Mouse (Mus musculus): ENCODE measurements around the gene Zranb3.

The Zranb3 gene

DNA sequence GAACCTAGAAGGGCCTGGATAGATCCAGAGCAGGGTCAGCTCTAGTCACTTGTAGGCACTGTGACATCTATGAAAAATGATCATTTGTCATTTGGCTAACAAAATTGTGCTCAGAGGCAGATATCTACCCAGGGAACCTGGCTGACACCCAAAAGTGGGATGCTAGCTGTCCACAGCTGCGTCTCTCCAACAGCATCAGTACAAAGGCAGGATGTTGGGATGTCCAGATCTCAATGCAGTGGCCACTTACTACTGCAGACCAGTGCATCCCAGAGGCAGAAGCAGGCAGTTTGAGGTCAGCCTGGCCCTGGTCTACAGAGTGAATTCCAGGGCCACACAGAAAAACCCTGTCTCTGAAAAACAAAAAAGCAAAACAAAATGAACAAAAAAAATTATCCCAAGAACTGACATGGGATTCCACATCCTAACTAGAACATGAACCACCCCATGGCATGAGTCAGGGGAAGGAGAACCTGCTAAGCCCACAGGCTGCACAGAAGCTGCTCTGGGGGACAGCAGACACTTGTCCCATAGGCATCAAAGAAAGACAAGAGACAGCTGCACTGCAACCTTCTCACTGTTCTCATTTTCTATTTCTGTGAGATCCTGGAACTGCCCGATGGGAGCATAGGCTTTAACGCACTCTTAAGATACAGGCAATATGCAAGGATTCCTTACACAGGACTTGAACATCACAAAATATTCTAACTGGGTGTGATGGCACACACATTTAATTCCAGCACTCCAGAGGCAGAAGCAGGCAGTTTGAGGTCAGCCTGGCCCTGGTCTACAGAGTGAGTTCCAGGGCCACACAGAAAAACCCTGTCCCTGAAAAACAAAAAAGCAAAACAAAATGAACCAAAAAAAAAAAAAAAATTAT is 156.9 kb downstream of the Zranb3 start:
- DNase-seq (ENCODE audit: low read depth, low spot score), result no peak

DNA sequence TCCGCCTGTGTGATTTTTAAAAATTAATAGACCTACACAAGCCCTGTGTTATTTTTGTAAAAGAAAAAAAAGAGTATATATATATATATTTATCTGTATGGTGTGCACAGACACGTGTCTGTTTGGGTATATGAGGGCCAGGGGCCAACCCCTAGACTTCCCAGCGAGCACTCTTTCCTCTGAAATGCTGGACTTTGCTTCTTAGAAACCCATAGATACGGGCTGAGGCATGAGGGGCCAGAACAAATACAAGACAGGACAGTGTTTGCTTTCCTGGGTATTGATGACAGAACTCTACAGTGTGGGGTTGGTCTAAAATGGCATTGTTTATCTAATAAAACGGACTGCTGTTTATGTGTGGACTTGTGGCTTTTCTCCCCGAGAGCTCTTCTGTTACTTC is 159.3 kb downstream of the Zranb3 start:
- DNase-seq (ENCODE audit: low read depth, low spot score), result no peak

DNA sequence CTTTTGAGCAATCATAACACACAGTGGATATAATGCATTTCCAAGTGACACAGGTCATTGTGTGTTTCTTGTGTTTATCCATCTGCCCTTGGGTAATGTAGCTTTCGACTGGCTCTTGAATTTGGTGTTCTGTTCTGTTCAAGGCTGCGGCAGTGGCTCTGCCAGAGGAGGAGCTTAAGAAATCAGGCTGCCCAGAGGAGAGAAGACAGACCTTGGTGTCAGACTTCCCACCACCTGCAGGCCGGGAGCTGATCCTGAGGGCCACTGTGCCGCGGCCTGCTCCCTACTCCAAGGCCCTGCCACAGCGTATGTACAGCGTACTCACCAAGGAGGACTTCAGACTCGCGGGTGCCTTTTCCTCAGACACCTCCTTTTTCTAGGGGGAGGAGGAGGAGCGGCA is 160.6 kb downstream of the Zranb3 start:
- DNase-seq (ENCODE audit: low read depth, low spot score), result no peak

DNA sequence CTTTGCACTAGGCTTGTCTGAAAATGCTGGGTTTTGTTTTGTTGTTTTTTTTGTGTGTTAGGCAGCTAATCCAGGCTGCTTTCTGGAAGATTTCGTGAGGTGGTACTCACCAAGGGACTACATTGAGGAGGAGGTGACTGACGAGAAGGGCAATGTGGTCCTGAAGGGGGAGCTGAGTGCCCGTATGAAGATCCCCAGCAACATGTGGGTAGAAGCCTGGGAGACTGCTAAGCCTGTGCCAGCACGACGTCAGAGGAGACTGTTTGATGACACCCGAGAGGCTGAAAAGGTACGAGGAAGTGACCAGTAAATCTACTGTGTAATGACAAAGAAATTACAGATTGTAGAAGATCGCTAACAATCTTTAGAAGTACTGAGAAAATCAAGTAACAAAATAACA is 165.6 kb downstream of the Zranb3 start:
- DNase-seq (ENCODE audit: low read depth, low spot score), result no peak

DNA sequence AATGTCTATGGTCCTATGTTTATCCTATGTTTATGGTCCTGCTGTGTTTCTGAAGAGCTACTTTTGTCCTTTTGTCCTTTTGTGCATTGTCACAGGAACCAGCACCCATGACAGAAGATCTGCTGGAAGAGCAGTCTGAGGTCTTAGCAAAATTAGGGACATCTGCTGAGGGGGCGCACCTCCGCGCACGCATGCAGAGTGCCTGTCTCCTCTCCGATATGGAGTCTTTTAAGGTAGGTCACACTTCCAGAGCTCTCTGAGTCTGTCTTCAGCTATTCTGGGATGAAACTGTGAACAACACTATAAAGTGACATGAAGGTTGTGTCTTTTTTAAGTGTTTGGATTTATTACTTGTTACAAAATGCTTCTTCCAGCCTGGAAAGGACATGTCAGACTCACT is 168.5 kb downstream of the Zranb3 start:
- no peak for DNase-seq (ENCODE audit: low read depth, low spot score)

DNA sequence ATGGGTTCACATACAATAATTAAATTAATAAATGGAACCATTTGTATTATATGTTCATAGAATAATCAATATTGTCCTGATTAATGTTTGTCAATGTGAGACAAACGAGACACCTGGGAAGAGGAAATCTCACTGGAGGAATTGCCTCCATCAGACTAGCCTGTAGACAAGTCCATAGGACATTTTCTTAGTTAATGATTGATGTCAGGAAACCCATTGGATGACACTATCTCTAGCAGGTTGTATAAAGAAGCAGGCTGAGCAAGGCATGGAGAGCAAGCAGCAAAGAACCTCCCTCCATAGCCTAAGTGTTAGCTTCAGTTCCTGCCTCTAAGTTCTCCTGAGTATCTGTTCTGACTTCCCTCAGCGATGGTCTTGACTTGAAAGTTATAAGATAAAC is 169.4 kb downstream of the Zranb3 start:
- no peak for DNase-seq (ENCODE audit: low read depth, low spot score)

DNA sequence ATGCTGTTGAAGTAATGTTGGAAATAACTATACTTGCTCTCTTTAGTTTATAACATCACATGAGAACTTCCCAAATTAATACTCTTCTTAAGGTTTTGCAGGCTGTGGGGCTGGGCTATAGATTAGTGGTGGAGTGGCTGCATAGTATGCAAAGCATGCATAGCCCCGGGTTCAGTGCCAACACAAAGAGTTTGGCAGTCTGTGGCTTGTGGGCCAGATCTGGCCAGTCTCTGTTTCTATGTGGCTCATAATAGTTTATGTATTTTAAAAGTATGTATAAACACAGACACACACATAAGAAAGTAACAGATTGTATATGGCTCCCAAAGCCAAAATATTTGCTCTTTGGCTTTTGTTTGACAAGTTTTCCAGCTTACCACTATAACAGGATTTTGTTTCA is 187.0 kb downstream of the Zranb3 start:
- DNase-seq (ENCODE audit: low read depth, low spot score), result no peak

DNA sequence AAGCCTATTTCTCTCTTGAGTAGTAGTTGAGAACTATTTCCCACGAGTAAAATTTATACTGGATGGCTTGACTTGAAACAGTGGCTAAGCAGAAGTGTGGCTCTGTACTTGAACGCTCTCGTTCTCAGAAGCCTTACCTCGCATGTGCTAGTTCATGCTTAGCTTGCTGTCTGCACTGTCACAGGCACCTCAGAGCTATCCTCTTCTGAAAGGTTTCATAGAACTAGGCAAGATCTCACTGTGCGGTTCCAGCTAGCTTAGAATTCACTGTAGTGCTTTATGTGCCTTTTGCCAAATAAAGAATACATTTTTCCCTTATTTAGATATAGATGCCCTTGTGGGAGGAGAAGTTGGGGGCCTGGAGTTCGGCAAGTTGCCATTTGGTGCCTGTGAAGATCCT is 187.5 kb downstream of the Zranb3 start:
- DNase-seq (ENCODE audit: low read depth, low spot score), result no peak

DNA sequence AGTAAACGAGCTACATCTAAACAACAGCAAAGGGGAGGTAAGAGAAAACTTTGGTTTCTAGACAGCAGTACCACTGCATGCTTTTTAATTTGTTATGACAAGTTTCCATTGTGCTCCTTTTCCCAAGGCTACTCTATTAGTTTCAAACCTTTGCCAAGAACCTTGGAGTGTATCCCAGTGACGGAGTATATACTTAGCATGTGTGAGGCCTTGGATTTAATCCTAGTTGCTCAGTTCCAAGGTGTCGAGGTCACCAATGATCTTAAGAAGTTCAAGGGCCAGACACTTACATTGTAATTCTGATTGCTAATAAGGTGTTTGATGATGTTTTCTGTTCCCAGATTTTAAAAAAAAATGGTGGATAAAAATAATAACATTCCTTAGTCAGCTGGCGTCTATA is 189.7 kb downstream of the Zranb3 start:
- no peak for DNase-seq (ENCODE audit: low read depth, low spot score)

DNA sequence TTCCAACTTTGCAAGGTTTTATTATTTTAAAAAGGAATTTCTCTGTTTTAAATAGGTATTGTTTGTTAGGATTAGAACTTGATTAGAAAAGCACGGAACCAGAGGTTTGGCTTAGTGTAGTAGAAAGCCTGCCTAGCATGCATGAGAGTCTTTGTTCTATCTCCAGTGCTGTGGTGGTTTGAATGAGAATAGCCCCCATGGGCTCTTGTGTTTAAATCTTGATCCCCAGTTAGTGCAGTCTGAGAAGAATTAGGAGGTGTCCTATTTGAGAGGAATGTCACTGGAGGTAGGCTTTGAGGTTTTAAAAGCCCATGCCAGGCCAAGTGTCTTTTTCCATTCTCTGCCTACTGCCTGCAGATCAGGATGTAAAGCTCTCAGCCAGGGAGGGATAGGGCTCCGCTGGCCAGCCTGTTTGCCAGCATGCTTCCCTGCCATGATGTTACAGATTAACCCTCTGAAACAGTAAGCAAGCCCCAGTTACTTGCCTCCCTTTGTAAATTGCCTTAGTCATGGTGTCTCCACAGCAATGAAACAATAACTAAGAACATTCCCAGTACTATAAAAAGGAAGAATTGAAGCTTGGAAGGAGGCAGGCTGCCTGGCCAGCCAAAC is 198.0 kb downstream of the Zranb3 start:
- no peak for DNase-seq (ENCODE audit: low read depth, low spot score)

Measured in retina, adult 2 months (tissue).